8 mouse cellular contexts compared by ENCODE assay signal in genomic region chr3:67514801-67515273, GRCm38 (mm10). TPM values are rescaled to one million over a fixed set of nuclear protein-coding genes. Genes with fewer than 3 reads are reported as not detected.
A peak's percentile ranks its signal among the peaks of the same experiment; 100 is the strongest.
DNase-seq lines count a peak whose midpoint lies in the region; ATAC-seq lines count a peak whose summit lies in the region.

No protein-coding gene starts in this region.

- peak; percentile 52 for ATAC-seq in kidney, embryonic 15.5 days (replicated peaks; ENCODE audit: low FRiP score)
- peak; percentile 59 for ATAC-seq in heart, embryonic 12.5 days (ENCODE audit: insufficient number of reproducible peaks, low FRiP score)
- ATAC-seq in midbrain, embryonic 13.5 days: peak; percentile 72

- H3K9me3 ChIP-seq in kidney, embryonic 15.5 days (replicated peaks): no peaks in the 10 kb centered on the region
- no peaks in the 10 kb centered on the region for H3K9me3 ChIP-seq in heart, embryonic 12.5 days (replicated peaks)
- no peaks in the 10 kb centered on the region for H3K9me3 ChIP-seq in limb, embryonic 10.5 days (replicated peaks)
- H3K9me3 ChIP-seq in midbrain, embryonic 13.5 days: no peaks in the 10 kb centered on the region

- 7% methylated on average over 40 of the region's 40 CpGs for WGBS in kidney, embryonic 15.5 days
- WGBS in heart, embryonic 12.5 days: 6% methylated on average over 40 of the region's 40 CpGs
- WGBS in limb, embryonic 10.5 days: 10% methylated on average over 40 of the region's 40 CpGs
- WGBS in midbrain, embryonic 13.5 days: 7% methylated on average over 40 of the region's 40 CpGs

- H3K9ac ChIP-seq in kidney, embryonic 15.5 days: peak overlapping the region; percentile 58
- peak overlapping the region; percentile 75 for H3K9ac ChIP-seq in heart, embryonic 12.5 days
- peak overlapping the region; percentile 75 for H3K9ac ChIP-seq in midbrain, embryonic 13.5 days (replicated peaks)

- H3K27me3 ChIP-seq in kidney, embryonic 15.5 days: peaks cover 38% of the 10 kb centered on the region
- peaks cover 20% of the 10 kb centered on the region for H3K27me3 ChIP-seq in heart, embryonic 12.5 days (replicated peaks)
- H3K27me3 ChIP-seq in limb, embryonic 10.5 days (ENCODE audit: low read depth, poor library complexity, severe bottlenecking): peaks cover 48% of the 10 kb centered on the region
- peaks cover 45% of the 10 kb centered on the region for H3K27me3 ChIP-seq in midbrain, embryonic 13.5 days

- DNase-seq in kidney, adult 8-10 months: no peak
- DNase-seq in limb, embryonic 10.5 days (ENCODE audit: low spot score): peak; percentile 40
- no peak for DNase-seq in thymus, postnatal 4 days
- no peak for DNase-seq in urinary bladder, adult 2 months (ENCODE audit: low spot score)

- H3K4me1 ChIP-seq in kidney, embryonic 15.5 days: peaks cover 11% of the 10 kb centered on the region
- no peaks in the 10 kb centered on the region for H3K4me1 ChIP-seq in brown adipose tissue, adult 24 weeks (ENCODE audit: control insufficient read depth, insufficient read depth, insufficient read length, low read length)
- H3K4me1 ChIP-seq in heart, embryonic 12.5 days (replicated peaks): 0 out of 2 replicates have a peak, but pooled peaks cover 3% of the 10 kb centered on the region
- H3K4me1 ChIP-seq in limb, embryonic 10.5 days: peaks cover 12% of the 10 kb centered on the region
- H3K4me1 ChIP-seq in midbrain, embryonic 13.5 days (replicated peaks): peaks cover 10% of the 10 kb centered on the region; the same call in 1 of the 2 replicates

- no peak overlapping the region for H3K27ac ChIP-seq in kidney, embryonic 15.5 days
- no peak overlapping the region for H3K27ac ChIP-seq in brown adipose tissue, adult 24 weeks (replicated peaks; ENCODE audit: low read depth, low read length)
- no peak overlapping the region for H3K27ac ChIP-seq in heart, embryonic 12.5 days (ENCODE audit: poor library complexity, severe bottlenecking)
- peak overlapping the region; percentile 74 for H3K27ac ChIP-seq in limb, embryonic 10.5 days
- no peak overlapping the region for H3K27ac ChIP-seq in midbrain, embryonic 13.5 days

- no peaks in the 10 kb centered on the region for H3K36me3 ChIP-seq in kidney, embryonic 15.5 days
- H3K36me3 ChIP-seq in heart, embryonic 12.5 days: no peaks in the 10 kb centered on the region
- H3K36me3 ChIP-seq in limb, embryonic 10.5 days: no peaks in the 10 kb centered on the region
- H3K36me3 ChIP-seq in midbrain, embryonic 13.5 days: no peaks in the 10 kb centered on the region

- H3K4me2 ChIP-seq in kidney, embryonic 15.5 days: peak overlapping the region; percentile 100
- peak overlapping the region; percentile 98 for H3K4me2 ChIP-seq in heart, embryonic 12.5 days
- H3K4me2 ChIP-seq in midbrain, embryonic 13.5 days (replicated peaks): peak overlapping the region; percentile 100

- H3K4me3 ChIP-seq in kidney, embryonic 15.5 days (replicated peaks): peak overlapping the region; percentile 61
- peak overlapping the region; percentile 53 for H3K4me3 ChIP-seq in brown adipose tissue, adult 24 weeks (ENCODE audit: insufficient read depth, low read depth, low read length)
- H3K4me3 ChIP-seq in heart, embryonic 12.5 days: peak overlapping the region; percentile 60
- peak overlapping the region; percentile 60 for H3K4me3 ChIP-seq in limb, embryonic 10.5 days
- H3K4me3 ChIP-seq in midbrain, embryonic 13.5 days (replicated peaks): peak overlapping the region; percentile 61

RNA-seq across cellular contexts. Expression of gene Rarres1, which starts 0.5 kb away (rescaled TPM):
- 2.8 and 3.4 TPM in 2 replicates for polyA plus RNA-seq in kidney, embryonic 15.5 days (2015; fragmentation: Nextera tagmentation; extraction: Ambion mirVana)
- 2.3 TPM in 1 of 2 replicates, not detected in the other for polyA plus RNA-seq in brown adipose tissue, adult 24 weeks (2012; ENCODE audit: insufficient read depth, insufficient read length, missing spikeins)
- 0.72 and 0.94 TPM in 2 replicates for polyA plus RNA-seq in heart, embryonic 12.5 days (2016; fragmentation: Nextera tagmentation; extraction: Ambion mirVana)
- polyA plus RNA-seq in limb, embryonic 10.5 days (2016; fragmentation: Nextera tagmentation; extraction: Ambion mirVana): 0.95 and 5.5 TPM in 2 replicates
- 0.94 and 1.4 TPM in 2 replicates for polyA plus RNA-seq in midbrain, embryonic 13.5 days (2015; fragmentation: Nextera tagmentation; extraction: Ambion mirVana)
- polyA plus RNA-seq in urinary bladder, adult 2 months (2012; rRNA removed): 0.55 and 0.91 TPM in 2 replicates

RNA-seq across cellular contexts. Expression of gene Lxn, which starts 51.1 kb away (rescaled TPM):
- polyA plus RNA-seq in kidney, embryonic 15.5 days (2015; fragmentation: Nextera tagmentation; extraction: Ambion mirVana): 64.0 and 69.0 TPM in 2 replicates
- polyA plus RNA-seq in brown adipose tissue, adult 24 weeks (2012; ENCODE audit: insufficient read depth, insufficient read length, missing spikeins): 3.3 and 5.4 TPM in 2 replicates
- polyA plus RNA-seq in heart, embryonic 12.5 days (2016; fragmentation: Nextera tagmentation; extraction: Ambion mirVana): 44.9 and 50.7 TPM in 2 replicates
- 70.5 and 97.8 TPM in 2 replicates for polyA plus RNA-seq in limb, embryonic 10.5 days (2016; fragmentation: Nextera tagmentation; extraction: Ambion mirVana)
- 159 and 186 TPM in 2 replicates for polyA plus RNA-seq in midbrain, embryonic 13.5 days (2015; fragmentation: Nextera tagmentation; extraction: Ambion mirVana)
- polyA plus RNA-seq in urinary bladder, adult 2 months (2012; rRNA removed): 31.9 and 34.4 TPM in 2 replicates
